Mouse (Mus musculus): ENCODE measurements around the gene Hbq1b. TPM values are rescaled to one million over a fixed set of nuclear protein-coding genes. Genes with fewer than 3 reads are reported as not detected.

Gene Hbq1b
- polyA plus RNA-seq, 1 experiment from 2014 or later: 24.4 TPM

DNA sequence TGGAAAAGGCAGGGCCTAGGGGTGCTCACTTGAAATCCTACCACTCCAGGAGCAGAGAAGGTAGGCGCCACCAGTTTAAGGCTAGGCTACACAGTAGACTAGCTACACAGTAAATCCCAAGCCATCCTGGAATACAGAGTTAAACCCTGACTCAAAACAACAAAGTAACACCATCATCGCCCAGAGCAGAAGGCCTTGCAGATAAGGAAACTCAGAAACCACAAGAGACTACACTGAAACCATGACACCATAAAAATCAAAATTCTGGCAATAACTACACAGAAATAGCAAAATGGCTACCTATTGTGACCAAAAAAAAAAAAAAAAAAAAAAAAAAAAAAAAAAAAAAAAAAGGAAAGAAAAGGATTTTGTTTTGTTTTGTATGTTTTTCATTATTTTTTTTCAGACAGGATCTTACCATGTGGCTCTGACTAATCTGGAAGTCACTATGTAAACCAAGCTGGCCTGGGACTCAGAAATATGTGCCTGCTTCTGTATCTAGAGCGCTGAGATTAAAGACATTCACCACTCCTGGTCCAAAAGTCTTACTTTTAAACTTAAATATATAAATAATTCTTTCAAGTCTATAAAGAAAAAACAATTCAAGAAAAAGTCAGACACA is 21.5 kb upstream of the Hbq1b start:
- Histone ChIP-seq H3K36me3 (ENCODE audit: control insufficient read depth, insufficient read depth, low read length) (no peaks in the 10 kb centered on the region; the same call in 1 of the 2 replicates), H3K4me2 (no peak overlapping the region), H3K4me3 (ENCODE audit: low read depth, low read length) (no peak overlapping the region), H3K27ac (ENCODE audit: low read depth, low read length) (peak overlapping the region; percentile 79), H3K4me1 (ENCODE audit: control insufficient read depth, insufficient read depth, low read length) (peaks cover 7% of the 10 kb centered on the region; the same call in 1 of the 2 replicates), H3K9ac (ENCODE audit: low read depth, low read length) (peak overlapping the region; percentile 23; the same call in 1 of the 2 replicates), H3K9me3 (replicated peaks; ENCODE audit: control insufficient read depth, low read length) (no peaks in the 10 kb centered on the region), H3K27me3 (ENCODE audit: control insufficient read depth, insufficient read depth, low read length) (no peaks in the 10 kb centered on the region)
- ATAC-seq (replicated peaks; ENCODE audit: insufficient number of reproducible peaks, low FRiP score, low TSS enrichment): peak; percentile 33; the same call in 1 of the 2 replicates
- 79% methylated on average over 3 of the region's 3 CpGs for WGBS (ENCODE audit: insufficient replicate concordance)

DNA sequence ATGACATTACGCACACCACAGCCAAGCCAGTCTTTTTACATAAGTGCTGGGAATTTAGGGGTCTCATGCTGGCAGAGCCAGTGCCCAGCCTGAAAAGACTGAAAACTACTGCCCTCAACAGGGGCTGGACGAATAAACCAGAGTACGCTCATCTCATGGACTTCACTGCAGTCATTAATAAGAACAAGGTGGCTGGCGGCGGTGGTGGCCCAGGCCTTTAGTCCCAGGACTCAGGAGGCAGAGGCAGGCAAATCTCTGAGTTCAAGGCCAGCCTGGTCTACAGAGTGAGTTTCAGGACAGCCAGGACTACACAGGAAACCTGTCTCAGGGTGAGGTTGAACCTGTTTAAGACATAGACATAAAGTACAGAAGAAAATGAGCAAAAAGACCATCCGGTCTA is 20.6 kb upstream of the Hbq1b start:
- H3K9me3 ChIP-seq (replicated peaks; ENCODE audit: control insufficient read depth, low read length): no peaks in the 10 kb centered on the region
- ATAC-seq (replicated peaks; ENCODE audit: insufficient number of reproducible peaks, low FRiP score, low TSS enrichment): no peak
- H3K4me3 ChIP-seq (ENCODE audit: low read depth, low read length): no peak overlapping the region
- WGBS (ENCODE audit: insufficient replicate concordance): 85% methylated on average over 6 of the region's 6 CpGs
- H3K9ac ChIP-seq (ENCODE audit: low read depth, low read length): peak overlapping the region; percentile 49; the same call in 1 of the 2 replicates
- peaks cover 7% of the 10 kb centered on the region; the same call in 1 of the 2 replicates for H3K4me1 ChIP-seq (ENCODE audit: control insufficient read depth, insufficient read depth, low read length)
- H3K27me3 ChIP-seq (ENCODE audit: control insufficient read depth, insufficient read depth, low read length): no peaks in the 10 kb centered on the region
- H3K4me2 ChIP-seq: 0 out of 2 replicates have a peak overlapping the region, but pooled peaks have one; percentile 19
- H3K36me3 ChIP-seq (ENCODE audit: control insufficient read depth, insufficient read depth, low read length): no peaks in the 10 kb centered on the region; the same call in 1 of the 2 replicates
- peak overlapping the region; percentile 79 for H3K27ac ChIP-seq (ENCODE audit: low read depth, low read length)

DNA sequence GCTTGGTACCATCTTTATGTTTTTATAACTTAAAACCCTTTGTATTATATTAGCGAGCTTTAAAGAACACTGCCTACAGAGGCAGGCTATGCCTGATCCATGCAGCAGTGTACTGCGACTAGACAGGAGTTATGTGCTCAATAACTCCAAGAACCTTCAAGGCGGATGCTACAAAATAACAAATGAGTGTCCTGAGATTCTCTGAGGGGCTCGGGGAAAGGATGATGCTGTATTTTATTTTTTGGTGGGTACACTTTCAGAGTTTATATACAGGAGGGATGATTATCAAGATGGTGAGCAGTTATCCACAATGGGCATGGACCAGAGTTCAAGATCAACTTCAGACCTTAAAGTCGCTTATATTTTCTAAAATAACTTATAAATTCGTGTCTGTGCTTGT is 20.0 kb upstream of the Hbq1b start:
- peak overlapping the region; percentile 98 for H3K9ac ChIP-seq (ENCODE audit: low read depth, low read length)
- peak overlapping the region; percentile 77 for H3K4me2 ChIP-seq
- no peaks in the 10 kb centered on the region; the same call in 1 of the 2 replicates for H3K36me3 ChIP-seq (ENCODE audit: control insufficient read depth, insufficient read depth, low read length)
- peak overlapping the region; percentile 87 for H3K4me3 ChIP-seq (ENCODE audit: low read depth, low read length)
- H3K27ac ChIP-seq (ENCODE audit: low read depth, low read length): peak overlapping the region; percentile 96
- WGBS (ENCODE audit: insufficient replicate concordance): 32% methylated on average over 6 of the region's 6 CpGs
- H3K27me3 ChIP-seq (ENCODE audit: control insufficient read depth, insufficient read depth, low read length): no peaks in the 10 kb centered on the region
- peaks cover 7% of the 10 kb centered on the region; the same call in 1 of the 2 replicates for H3K4me1 ChIP-seq (ENCODE audit: control insufficient read depth, insufficient read depth, low read length)
- H3K9me3 ChIP-seq (replicated peaks; ENCODE audit: control insufficient read depth, low read length): no peaks in the 10 kb centered on the region
- no peak for ATAC-seq (replicated peaks; ENCODE audit: insufficient number of reproducible peaks, low FRiP score, low TSS enrichment)

DNA sequence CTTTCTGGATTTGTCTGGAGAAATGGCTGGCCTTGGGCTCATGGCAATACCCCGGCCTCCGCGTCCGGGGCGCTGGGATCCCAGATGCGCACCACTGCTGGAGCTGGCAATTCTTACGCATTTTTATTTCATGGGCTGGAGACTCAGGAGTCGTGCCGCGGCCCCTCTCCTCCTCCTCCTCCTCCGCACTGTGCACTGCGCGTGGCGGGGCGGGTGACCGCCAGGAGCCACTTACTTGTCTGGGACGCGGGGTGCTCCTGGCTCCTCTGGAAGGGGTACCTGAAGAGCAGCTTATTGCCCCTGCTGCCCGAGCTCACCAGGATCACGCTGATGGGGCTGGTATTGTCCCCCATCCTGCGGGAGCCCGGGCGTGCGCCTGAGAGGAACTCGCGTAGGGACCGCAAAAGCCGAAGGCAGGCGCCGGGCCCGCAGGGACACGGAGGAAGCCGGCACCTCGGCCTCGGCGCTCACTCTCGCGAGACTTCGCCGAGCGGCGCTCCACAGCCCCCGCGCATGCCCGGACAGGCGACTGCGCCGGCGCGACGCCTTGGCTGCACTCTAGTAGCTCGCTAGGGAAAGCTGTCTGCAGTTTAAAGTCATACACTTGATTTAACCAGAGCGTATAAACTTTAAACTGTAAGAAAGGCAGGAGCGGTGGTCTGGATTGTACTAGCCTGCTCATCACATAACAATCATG is 19.4 kb upstream of the Hbq1b start, which contains the start of gene Nprl3:
TSS of gene Nprl3 (minus strand) at position 520 of the 697 bp plus-strand sequence.
- H3K4me2 ChIP-seq: peak within 1 kb of the TSS; percentile 77
- ATAC-seq (replicated peaks; ENCODE audit: insufficient number of reproducible peaks, low FRiP score, low TSS enrichment): peak; percentile 91
- H3K4me3 ChIP-seq (ENCODE audit: low read depth, low read length): peak within 1 kb of the TSS; percentile 87
- no peaks in the 10 kb centered on the region for H3K36me3 ChIP-seq (ENCODE audit: control insufficient read depth, insufficient read depth, low read length)
- H3K27ac ChIP-seq (ENCODE audit: low read depth, low read length): peak within 1 kb of the TSS; percentile 96
- peaks cover 7% of the 10 kb centered on the region; the same call in 1 of the 2 replicates for H3K4me1 ChIP-seq (ENCODE audit: control insufficient read depth, insufficient read depth, low read length)
- under 1% methylated on average over 54 of the region's 54 CpGs for WGBS (ENCODE audit: insufficient replicate concordance)
- H3K9ac ChIP-seq (ENCODE audit: low read depth, low read length): peak within 1 kb of the TSS; percentile 98
- H3K27me3 ChIP-seq (ENCODE audit: control insufficient read depth, insufficient read depth, low read length): no peaks in the 10 kb centered on the region
- no peaks in the 10 kb centered on the region for H3K9me3 ChIP-seq (replicated peaks; ENCODE audit: control insufficient read depth, low read length)

DNA sequence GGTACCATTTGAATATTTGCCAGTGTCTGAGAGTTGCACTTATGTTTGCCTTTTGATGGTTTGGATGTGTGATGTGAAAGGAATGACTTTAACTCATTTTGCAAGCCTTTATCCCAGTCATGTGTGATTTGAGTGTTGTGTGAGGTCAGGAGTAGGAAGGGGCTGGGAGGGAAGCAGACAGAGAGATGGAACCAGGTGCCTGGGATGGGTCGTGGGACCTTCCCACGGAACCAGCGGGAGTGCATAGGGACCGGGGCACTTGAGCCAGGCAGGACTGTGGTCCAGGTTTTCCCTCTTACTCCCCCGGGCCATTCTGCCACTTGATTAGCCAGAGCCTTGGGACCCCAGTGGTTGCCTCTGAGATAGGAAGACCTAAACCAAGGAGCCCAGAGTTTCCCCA is 18.8 kb upstream of the Hbq1b start:
- peak overlapping the region; percentile 98 for H3K9ac ChIP-seq (ENCODE audit: low read depth, low read length)
- H3K27ac ChIP-seq (ENCODE audit: low read depth, low read length): peak overlapping the region; percentile 96
- 20% methylated on average over 5 of the region's 5 CpGs for WGBS (ENCODE audit: insufficient replicate concordance)
- peak overlapping the region; percentile 77 for H3K4me2 ChIP-seq
- H3K4me3 ChIP-seq (ENCODE audit: low read depth, low read length): peak overlapping the region; percentile 87
- peaks cover 7% of the 10 kb centered on the region; the same call in 1 of the 2 replicates for H3K4me1 ChIP-seq (ENCODE audit: control insufficient read depth, insufficient read depth, low read length)
- H3K36me3 ChIP-seq (ENCODE audit: control insufficient read depth, insufficient read depth, low read length): no peaks in the 10 kb centered on the region
- no peaks in the 10 kb centered on the region for H3K9me3 ChIP-seq (replicated peaks; ENCODE audit: control insufficient read depth, low read length)
- no peak for ATAC-seq (replicated peaks; ENCODE audit: insufficient number of reproducible peaks, low FRiP score, low TSS enrichment)
- no peaks in the 10 kb centered on the region for H3K27me3 ChIP-seq (ENCODE audit: control insufficient read depth, insufficient read depth, low read length)

DNA sequence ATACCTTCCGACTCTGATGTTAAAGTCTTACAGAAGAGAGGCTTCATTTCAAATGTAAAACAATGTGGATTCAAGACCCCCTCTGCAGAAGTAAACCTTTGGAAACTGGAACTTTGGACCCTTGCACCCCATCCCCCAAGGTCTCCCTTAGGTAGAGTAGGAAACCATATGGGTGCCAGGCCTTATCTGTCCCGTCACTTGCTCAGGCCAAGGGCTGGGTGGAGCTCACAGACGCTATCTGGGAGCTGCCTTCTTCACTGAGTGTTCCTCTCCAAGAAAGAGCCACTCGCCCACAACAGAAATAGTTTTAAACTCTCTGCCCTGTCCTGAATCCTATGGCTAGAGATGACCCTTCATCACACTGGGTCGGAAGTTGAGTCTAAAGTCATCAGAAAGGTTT is 17.8 kb upstream of the Hbq1b start:
- H3K27me3 ChIP-seq (ENCODE audit: control insufficient read depth, insufficient read depth, low read length): no peaks in the 10 kb centered on the region
- no peak overlapping the region for H3K4me3 ChIP-seq (ENCODE audit: low read depth, low read length)
- H3K9me3 ChIP-seq (replicated peaks; ENCODE audit: control insufficient read depth, low read length): no peaks in the 10 kb centered on the region
- H3K36me3 ChIP-seq (ENCODE audit: control insufficient read depth, insufficient read depth, low read length): no peaks in the 10 kb centered on the region
- H3K9ac ChIP-seq (ENCODE audit: low read depth, low read length): 0 out of 2 replicates have a peak overlapping the region, but pooled peaks have one; percentile 98
- ATAC-seq (replicated peaks; ENCODE audit: insufficient number of reproducible peaks, low FRiP score, low TSS enrichment): peak; percentile 83
- H3K4me1 ChIP-seq (ENCODE audit: control insufficient read depth, insufficient read depth, low read length): peaks cover 7% of the 10 kb centered on the region; the same call in 1 of the 2 replicates
- peak overlapping the region; percentile 77 for H3K4me2 ChIP-seq
- 57% methylated on average over 5 of the region's 5 CpGs for WGBS (ENCODE audit: insufficient replicate concordance)
- peak overlapping the region; percentile 96 for H3K27ac ChIP-seq (ENCODE audit: low read depth, low read length)

DNA sequence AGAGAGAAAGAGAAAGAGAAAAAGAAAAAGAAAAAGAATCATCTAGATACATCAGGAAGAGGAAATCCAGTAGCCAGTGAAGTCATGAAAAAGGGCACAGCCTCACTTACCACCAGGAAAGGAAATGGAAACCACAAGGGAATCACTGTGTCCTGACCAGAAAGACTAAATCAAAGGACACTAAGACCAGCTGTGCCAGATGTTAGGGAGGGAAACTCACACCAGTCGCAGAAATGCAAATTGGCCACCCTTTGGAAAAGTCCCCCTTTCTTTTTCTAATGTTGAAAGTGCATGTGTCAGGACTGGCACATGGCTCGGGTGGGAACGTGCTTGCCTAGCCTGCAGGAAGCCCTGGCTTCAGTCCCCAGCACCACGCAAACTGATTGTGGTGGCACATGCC is 15.6 kb upstream of the Hbq1b start:
- WGBS (ENCODE audit: insufficient replicate concordance): 47% methylated on average over 4 of the region's 4 CpGs
- Histone ChIP-seq H3K4me2 (no peak overlapping the region), H3K4me1 (ENCODE audit: control insufficient read depth, insufficient read depth, low read length) (peaks cover 4% of the 10 kb centered on the region; the same call in 1 of the 2 replicates), H3K9me3 (replicated peaks; ENCODE audit: control insufficient read depth, low read length) (no peaks in the 10 kb centered on the region), H3K4me3 (ENCODE audit: low read depth, low read length) (no peak overlapping the region), H3K27me3 (ENCODE audit: control insufficient read depth, insufficient read depth, low read length) (peaks cover under 1% of the 10 kb centered on the region; the same call in 1 of the 2 replicates), H3K36me3 (ENCODE audit: control insufficient read depth, insufficient read depth, low read length) (no peaks in the 10 kb centered on the region), H3K9ac (ENCODE audit: low read depth, low read length) (no peak overlapping the region), H3K27ac (ENCODE audit: low read depth, low read length) (no peak overlapping the region)
- ATAC-seq (replicated peaks; ENCODE audit: insufficient number of reproducible peaks, low FRiP score, low TSS enrichment): no peak

DNA sequence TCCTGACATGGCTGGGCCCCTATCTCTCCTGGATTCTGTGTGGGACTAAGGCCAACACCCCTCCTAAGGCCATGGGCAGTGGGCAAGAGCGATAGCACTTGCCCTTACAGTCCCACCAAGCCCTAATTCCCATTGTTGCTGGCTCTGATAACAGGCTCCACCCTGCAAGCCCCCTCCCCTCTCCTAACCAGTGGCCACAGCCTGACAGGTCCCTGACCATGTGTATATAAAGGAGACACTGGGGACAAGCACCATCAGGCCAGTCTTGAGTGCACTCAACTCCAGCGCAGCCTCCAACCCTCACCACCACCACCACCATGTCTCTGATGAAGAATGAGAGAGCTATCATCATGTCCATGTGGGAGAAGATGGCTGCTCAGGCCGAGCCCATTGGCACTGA is 10.4 kb upstream of the Hbq1b start, which contains the start of gene Hba-x:
TSS of gene Hba-x (plus strand) at position 54 of the 400 bp plus-strand sequence.
- Histone ChIP-seq H3K27ac (ENCODE audit: low read depth, low read length) (peak within 1 kb of the TSS; percentile 66), H3K9ac (ENCODE audit: low read depth, low read length) (peak within 1 kb of the TSS; percentile 67), H3K4me2 (no peak within 1 kb of the TSS), H3K27me3 (ENCODE audit: control insufficient read depth, insufficient read depth, low read length) (peaks cover 34% of the 10 kb centered on the region), H3K9me3 (replicated peaks; ENCODE audit: control insufficient read depth, low read length) (no peaks in the 10 kb centered on the region), H3K4me1 (ENCODE audit: control insufficient read depth, insufficient read depth, low read length) (no peaks in the 10 kb centered on the region), H3K36me3 (ENCODE audit: control insufficient read depth, insufficient read depth, low read length) (no peaks in the 10 kb centered on the region), H3K4me3 (ENCODE audit: low read depth, low read length) (peak within 1 kb of the TSS; percentile 33)
- WGBS (ENCODE audit: insufficient replicate concordance): 67% methylated on average over 3 of the region's 3 CpGs
- ATAC-seq (replicated peaks; ENCODE audit: insufficient number of reproducible peaks, low FRiP score, low TSS enrichment): peak; percentile 82

Measured in heart, embryonic 11.5 days (tissue).